Mouse (Mus musculus) mouse trophoblast stem cell (cell line): Measurements from ENCODE around the gene Stag1.

Experiments
- in situ Hi-C, 2 experiments: fragments of 300-500 bp; cut with MseI, MboI; formaldehyde crosslinking; loops; 2 replicates in 1 of 2; 3 replicates in 1 of 2; pipeline ENCODE4 v1.15.1; 2025

Stag1 gene

DNA sequence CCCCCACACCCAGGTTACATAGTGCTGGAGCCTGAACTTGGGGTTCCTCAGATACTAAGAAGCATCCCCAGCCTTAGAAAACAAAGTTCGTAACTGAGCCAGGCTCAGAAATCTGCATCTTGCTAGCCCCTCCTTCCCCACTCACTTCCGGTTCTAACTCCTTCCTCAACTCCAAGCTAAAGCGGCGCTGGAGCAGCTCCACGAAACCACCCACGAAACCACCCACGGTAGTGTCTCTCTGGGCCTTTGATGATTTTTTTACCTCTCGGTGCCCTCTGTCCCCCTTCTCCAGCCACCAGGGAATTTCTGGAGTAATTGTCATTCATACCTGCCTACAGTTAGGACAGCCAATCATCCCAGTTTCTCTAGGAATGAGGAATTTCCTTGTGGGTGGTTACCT lies at the start of gene Stag1:
Stag1 (plus strand) TSS at position 253 of the 400 bp plus-strand sequence.
- in situ Hi-C loops: no loop called here

- in situ Hi-C loops: no loop called here
Measured at GRCm38 (mm10) chr9:100548313-100548712, 49.3 kb upstream of the Stag1 start.

DNA sequence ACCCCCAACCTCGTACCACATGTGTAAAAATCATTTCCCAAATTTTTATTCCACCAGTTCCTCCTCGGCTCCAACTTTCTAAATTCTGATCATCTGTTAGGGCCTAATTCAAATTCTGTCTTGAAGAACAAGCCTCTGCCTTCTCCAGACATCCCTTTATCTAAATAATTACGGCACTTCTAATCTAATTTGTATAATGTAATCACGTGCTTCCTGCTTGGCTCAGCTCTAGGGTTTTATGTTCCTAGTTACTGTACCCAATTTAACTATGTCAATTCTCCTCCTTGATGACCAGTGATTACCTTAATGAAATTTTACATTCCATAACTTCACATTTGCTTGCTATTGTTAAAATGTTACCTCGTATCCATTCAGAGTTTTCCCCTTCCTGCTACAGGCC lies 41.9 kb upstream of the Stag1 start:
- in situ Hi-C loops: no loop called here

DNA sequence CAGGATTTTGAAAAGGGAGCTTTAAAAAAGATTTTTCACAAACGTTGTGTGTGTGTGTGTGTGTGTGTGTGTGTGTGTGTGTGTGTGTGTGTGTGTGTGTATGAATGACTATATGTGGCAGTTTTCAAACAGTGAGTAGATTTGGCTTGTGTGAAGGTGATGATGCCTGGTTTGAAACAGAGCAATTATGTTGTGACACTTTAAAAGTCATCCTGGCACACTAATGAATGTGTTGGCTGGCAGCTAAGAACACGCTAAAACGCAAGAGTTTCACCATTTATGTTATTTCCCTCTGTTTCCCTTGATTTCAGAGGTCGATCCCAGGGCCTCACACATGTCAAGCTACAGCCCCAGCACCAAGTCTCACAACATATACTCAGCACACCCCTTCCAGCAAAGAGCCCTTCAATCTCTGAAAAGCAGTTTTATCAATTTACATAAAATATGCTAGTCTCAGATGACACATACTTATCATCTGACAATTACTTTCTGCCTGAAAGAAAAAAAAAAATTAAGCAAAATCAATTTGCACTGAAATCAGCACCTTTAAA lies 39.5 kb upstream of the Stag1 start:
- in situ Hi-C loops: no loop called here

GRCm38 (mm10) chr9:100558991-100559390 lies 38.6 kb upstream of the Stag1 start:
- in situ Hi-C loops: no loop called here

DNA sequence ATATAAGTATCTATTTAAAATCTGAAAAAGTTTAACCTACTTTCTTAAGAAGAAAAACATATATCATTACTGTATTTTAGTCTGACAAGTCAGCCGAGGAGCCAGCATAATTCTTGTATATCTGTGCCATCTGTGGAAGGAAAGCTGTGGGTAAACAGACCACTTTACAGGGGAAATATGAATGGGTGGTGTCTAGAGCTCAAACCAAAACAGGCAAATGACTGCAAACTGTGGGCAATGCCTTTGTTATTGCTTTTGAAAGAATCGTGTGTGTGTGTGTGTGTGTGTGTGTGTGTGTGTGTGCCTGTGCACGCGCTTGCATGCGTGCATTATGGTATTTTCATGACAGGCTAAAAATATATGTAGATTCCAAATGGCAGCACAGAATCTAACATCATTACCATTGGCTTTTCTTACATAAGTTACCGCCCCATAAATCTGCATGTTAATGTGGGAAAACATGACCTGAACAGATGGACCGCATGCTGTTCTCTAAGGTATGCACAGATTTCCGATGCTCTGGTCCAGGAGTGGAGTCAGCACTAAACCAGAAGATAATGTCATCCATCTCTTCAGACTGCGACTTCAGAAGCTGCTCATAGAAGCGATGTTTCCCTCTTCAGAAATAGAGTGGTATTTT lies 37.2 kb upstream of the Stag1 start:
- in situ Hi-C loops: no loop called here

DNA sequence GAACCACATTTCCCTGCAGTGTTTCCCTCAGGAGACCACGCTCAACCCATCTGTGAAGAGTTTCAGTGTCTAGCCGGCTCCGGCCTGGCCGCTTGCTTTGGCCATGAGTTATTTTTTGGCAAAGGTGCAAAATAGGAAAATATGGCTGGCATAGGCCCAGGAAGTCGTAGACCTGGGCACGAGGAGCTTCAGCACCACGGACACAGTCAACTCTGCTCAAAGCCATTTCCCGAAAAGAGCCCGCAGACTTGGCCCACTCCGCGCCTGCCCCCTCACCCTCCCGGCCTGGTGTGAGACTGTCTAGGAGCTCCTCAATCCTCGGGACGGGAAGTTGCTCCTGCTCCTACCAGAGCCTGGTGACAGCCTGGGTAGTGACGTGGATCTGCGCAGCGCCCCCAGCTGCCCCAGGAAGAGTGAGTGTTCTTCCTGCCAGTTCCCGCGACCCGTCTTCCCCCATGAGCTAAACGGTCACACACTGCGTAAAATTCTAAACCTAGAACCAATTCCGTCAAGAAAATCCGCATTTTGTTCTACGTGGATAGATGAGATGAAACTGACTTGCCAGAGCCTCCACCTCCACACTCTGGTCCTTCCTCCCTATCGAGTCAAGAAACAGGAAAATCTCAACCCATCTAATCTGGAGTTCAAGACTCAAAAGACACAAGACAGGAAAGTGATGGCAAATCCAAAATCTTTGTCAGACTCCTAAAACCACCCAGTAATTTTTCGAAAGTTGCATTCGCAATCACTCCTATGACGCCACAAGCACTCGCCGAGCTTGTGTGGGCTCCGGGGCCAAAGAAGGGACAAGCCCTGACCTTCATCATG lies 27.6 kb upstream of the Stag1 start:
- in situ Hi-C loops: no loop called here

DNA sequence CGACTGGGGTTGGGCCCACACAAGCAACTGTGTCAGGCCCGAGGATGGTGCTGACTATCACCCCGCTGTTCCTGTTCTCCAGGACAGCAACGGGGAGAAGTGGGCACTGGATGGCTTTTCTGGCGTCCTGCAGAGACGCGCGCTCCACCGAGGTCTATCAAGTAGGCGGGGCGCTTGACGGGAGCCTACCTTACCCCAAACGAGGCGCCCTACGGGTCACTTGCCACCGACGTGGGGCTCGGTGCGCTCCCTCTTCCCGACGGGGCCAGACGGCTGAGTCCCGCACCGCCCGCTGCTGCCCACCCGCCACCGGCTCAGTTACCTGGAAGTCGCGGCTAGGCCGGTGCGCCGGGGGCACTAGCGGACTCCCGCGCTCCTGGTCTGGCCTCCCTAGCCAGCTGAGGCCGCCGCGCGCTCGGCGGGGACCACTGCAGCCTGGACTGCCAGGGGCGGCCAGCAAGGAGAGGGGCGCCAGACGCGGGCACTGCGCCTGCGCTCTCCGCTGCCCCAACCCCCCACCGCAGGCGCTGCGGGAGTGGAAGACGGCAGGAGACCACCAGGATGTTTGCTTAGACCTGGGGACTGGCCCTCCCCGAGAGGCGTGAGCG lies 26.9 kb upstream of the Stag1 start, which contains the start of gene Slc35g2:
Slc35g2 (minus strand) TSS at position 465 of the 608 bp plus-strand sequence.
- in situ Hi-C loops: no loop called here

DNA sequence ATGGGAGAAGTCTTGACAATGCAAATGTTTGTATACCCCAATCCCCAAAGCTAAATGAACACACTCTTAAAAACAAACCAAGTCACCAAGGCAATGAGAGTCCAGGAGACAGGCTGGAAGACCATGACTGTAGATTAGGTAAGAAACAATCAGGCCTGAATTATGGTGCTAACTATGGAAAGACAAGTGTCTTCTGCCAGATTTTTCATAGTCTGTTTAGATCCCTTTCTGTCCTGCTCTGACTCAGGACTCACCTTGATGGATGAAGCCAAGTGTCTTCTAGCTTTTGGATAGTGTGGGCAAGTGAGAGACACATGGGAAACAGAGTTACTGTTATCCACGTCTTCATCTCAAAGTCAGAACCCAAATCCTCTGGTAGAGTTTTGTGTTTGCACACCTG lies 26.1 kb upstream of the Stag1 start:
- in situ Hi-C loops: no loop called here

DNA sequence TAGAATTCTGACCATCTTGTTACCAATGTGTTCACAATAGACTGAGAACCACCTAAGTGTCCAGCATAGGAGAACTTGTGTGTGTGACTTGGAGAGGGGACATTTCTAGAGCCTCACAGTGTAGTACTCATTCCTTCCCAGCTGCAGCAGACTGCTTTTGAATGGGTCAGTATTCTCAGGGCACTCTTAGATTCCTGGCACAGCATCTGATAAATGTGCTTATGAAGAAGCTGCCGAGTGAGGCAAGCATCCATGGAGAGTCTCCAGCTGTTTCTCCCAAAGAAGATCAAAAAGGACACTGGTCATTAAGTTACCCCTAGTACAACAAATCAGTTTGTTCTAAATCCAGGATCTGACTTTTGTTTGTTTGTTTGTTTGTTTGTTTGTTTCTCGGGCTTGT lies 24.3 kb upstream of the Stag1 start:
- in situ Hi-C loops: no loop called here

GRCm38 (mm10) chr9:100573942-100574341 lies 23.7 kb upstream of the Stag1 start:
- in situ Hi-C loops: no loop called here

- in situ Hi-C loops: no loop called here
Measured at GRCm38 (mm10) chr9:100580196-100580740, 17.3 kb upstream of the Stag1 start.

DNA sequence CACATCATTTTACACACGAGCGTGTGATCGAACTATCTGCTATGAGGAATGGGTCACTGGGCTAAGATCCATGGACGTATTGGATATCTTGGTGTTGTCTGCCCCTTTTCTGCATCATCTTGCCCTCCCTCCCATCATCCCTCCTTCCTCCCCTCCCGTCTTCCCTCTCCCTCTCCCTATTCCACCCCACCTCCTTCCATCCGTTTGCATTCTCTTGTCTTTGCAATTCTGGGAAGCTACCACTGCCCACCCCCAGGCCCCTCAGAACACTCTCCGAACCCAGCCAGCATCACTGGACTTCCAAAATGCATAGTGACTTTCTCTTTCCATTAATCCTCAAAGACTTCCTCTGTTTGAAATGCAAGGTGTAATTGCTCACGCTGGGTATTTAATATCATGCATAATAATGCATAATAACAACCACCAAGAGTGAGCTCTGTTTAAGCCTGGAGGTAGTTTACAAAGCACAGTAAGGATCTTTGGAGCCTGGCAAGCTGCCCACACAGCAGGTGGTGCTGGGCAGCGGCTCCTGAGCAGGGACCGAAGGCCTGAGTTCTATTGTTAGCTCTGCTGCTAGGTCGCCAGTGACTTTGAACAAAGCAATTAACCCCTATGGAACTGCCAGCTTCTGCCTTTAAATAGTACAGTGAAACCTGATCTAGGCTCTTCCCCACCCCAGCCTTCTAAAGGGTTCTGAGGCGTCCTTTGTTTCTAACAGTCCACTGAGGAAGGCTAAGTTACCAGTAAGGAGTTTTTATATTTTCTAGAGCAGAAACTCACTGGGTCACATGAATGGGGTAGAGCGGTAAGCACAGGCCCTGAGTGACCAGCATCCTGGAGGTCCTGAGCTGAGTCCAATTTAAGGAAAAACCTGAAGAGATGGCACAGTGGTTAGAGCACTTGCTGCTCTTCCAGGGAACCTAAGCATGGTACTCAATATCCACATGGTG lies 15.8 kb upstream of the Stag1 start:
- in situ Hi-C loops: no loop called here

DNA sequence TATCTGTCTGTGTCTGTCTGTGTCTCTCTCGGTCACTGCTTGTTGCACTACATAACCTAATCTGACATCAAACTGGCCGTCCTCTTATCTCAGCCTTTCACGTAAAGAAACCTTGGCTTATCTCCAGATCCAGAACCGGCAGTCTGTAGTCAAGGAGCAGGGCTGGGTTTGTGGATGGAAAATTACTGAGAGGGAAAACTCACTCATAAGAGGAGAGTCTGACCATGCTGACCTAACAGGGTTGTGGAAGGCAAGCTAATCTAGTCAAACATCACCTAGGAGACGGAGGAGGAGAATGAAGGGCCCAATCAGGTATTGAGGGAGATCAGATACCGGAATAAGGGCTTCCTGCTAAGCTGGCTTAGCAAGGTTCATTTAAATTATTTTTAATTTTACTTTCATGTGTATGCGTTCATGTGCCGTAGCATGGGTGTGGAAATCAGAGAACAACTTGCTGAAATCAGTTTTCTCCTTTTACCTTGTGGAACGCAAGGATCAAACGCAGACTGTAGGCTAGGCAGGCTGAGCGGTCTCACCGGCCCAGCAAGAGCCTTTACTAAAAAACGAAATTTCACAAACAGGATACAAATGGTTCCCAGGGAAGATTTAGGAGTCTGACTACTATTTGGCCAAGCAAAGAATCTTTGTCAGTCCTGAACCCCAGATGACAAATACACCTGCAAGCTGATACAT lies 14.6 kb upstream of the Stag1 start:
- in situ Hi-C loops: no loop called here

DNA sequence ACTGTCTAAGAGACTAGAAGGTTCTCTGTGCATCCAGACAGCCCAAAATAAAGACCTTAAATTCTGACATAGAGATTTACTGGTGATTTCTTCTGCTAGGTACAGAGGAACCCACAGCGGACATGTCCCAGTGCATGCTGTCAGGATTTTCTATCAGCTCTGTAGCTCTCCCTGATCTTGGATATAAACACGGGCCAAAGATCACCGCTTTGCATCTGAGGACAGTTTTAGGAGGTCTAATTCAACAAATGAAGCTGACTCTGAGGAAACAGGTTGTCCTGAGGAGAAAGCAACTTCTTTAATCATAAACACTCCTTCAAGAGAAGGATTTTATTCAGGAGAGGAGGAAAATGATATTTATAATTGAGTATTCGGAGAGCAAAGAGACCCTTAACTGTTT lies 13.6 kb upstream of the Stag1 start:
- in situ Hi-C loops: no loop called here

DNA sequence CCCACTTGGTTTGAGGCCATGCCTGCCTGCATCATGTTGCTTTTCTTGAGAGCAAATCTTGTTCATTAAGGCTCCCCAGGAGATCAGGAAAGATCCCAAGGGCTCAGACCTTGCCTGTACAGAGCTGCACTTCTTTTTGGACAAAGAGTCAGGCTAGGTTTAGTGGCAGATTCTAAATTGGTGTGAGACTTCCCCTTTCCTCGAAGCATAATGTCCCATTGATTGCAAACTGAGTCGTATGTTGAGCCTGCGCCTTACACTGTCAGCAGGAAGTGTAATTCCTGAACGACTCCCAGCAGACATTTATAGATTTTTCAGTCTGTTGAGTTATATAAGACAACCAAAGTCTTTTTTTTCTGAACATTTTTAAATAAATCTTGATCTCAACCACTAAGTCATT lies 7.1 kb upstream of the Stag1 start:
- in situ Hi-C loops: no loop called here

DNA sequence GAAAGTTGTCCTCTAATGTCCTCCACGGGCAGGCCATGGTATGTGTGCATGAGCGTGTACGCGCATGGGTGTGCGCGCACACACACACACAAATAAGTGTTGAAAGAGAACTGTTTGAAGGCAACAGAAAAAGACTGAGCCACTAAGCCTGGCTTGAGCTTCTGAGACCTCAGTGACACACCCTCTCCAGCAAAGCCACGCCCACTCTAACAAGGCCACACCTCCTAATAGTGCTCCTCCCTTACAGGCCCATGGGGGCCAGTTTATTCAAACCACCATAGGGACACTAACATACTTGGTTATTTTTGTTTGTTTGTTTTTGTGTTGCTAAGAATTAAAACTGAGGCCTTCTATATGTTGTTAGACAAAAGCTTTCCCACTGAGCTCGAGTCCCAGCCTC lies 1.3 kb upstream of the Stag1 start:
- in situ Hi-C loops: no loop called here

DNA sequence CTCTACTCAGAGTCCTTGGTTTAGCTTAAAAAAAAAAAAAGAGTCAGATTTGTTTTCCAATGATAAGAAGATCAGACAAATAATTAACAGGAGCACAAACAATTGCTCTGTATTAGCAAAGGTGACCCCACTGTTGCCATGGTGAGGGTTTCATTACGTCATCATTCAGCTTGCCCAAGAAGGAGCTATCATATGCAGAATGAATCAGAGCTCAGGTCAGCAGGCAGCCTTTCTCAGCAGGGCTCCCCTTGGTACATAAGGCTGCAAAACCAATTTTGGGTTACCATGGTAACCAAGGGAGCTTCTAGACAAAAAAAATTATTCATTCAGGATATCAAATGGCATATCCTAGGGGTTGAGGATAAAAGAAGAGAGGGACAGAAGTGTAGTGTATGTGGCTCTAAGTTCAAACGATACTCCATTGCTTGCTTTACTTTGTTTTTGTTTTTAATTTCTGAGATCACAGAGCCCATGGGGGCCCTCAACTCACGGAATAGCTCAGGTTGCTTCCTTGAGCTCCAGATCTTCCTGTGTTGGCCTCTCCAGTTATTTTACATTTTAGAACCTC lies 2.2 kb downstream of the Stag1 start:
- in situ Hi-C loops: no loop called here

- in situ Hi-C loops: no loop called here
Measured at GRCm38 (mm10) chr9:100602130-100602529, 4.5 kb downstream of the Stag1 start.

- in situ Hi-C loops: no loop called here
Measured at GRCm38 (mm10) chr9:100603156-100603555, 5.6 kb downstream of the Stag1 start.
